In the genomic region with DNA sequence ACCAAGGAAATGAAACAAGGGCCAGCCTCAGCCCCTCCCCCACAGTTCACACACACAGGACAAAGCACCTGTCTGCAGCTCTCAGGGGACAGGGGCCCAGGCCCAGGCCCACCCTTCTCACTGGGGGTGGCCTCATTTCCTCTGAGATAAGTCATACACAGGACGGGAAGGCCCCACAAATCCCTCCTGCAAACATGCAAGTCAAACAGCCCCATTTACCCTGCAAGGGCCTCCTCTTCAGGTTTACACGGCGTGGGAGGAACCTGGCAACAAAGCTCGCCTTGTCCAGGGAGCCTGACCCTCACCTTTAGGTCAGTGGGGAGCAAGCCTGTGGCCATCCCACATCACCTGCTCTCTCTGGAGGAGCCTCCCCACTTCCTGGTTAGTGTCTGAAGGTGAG, we compare ENCODE assay signal across 11 mouse cellular contexts.
DNase-seq lines count a peak whose midpoint lies in the region; ATAC-seq and TF ChIP-seq lines count a peak whose summit lies in the region.
"Had no signal": no experiment of that assay in that cellular context is flagged by ENCODE, and none has a peak within 500 bp of the region (broad histone marks: within the 10 kb centered on the region; RNA-seq: fewer than 3 reads in every experiment).

No protein-coding gene starts in this region.

- H3K27me3 ChIP-seq in hindbrain, embryonic 11.5 days (ENCODE audit: control insufficient read depth, insufficient read depth, low read length): no peaks in the 10 kb centered on the region
- H3K27me3 ChIP-seq in hindbrain, embryonic 12.5 days: no peaks in the 10 kb centered on the region
- no peaks in the 10 kb centered on the region for H3K27me3 ChIP-seq in intestine, embryonic 16.5 days (replicated peaks; ENCODE audit: control insufficient read depth, insufficient read depth, low read length)
- H3K27me3 ChIP-seq in cerebellum, adult 2 months (ENCODE audit: control insufficient read depth, insufficient read depth, low read length): no peaks in the 10 kb centered on the region

- 0 out of 2 replicates have a peak overlapping the region, but pooled peaks have one; percentile 5 for H3K9ac ChIP-seq in hindbrain, embryonic 11.5 days (ENCODE audit: low read depth, low read length)
- no peak overlapping the region for H3K9ac ChIP-seq in hindbrain, embryonic 12.5 days
- H3K9ac ChIP-seq in intestine, embryonic 16.5 days (ENCODE audit: low read depth, low read length): 0 out of 2 replicates have a peak overlapping the region, but pooled peaks have one; percentile 27

- H3K4me3 ChIP-seq in hindbrain, embryonic 11.5 days (ENCODE audit: low read depth, low read length): no peak overlapping the region
- H3K4me3 ChIP-seq in hindbrain, embryonic 12.5 days: no peak overlapping the region
- no peak overlapping the region for H3K4me3 ChIP-seq in intestine, embryonic 16.5 days (ENCODE audit: low read length)
- H3K4me3 ChIP-seq in cerebellum, adult 2 months (replicated peaks; ENCODE audit: insufficient read depth, low read depth, low read length): no peak overlapping the region
- H3K4me3 ChIP-seq: megakaryocyte, embryonic 14.5 days had no signal

- peaks cover 2% of the 10 kb centered on the region; the same call in 1 of the 2 replicates for H3K4me1 ChIP-seq in hindbrain, embryonic 11.5 days (replicated peaks; ENCODE audit: control insufficient read depth, insufficient read depth, low read length)
- H3K4me1 ChIP-seq in hindbrain, embryonic 12.5 days: peaks cover 10% of the 10 kb centered on the region
- H3K4me1 ChIP-seq in intestine, embryonic 16.5 days (ENCODE audit: control insufficient read depth, insufficient read depth, low read length): peaks cover 8% of the 10 kb centered on the region
- peaks cover 16% of the 10 kb centered on the region for H3K4me1 ChIP-seq in cerebellum, adult 2 months (ENCODE audit: control insufficient read depth, insufficient read depth, low read length)
- H3K4me1 ChIP-seq: megakaryocyte, embryonic 14.5 days had no signal

- no peak for DNase-seq in hindbrain, embryonic 11.5 days (ENCODE audit: low spot score)
- peak; percentile 9 for DNase-seq in thymus, postnatal 0 days (ENCODE audit: low spot score)
- DNase-seq in thymus, postnatal 10 days (ENCODE audit: low spot score in 2 of 2): no peak
- no peak for DNase-seq in cerebellum, adult 8-10 months
- DNase-seq in cerebellum, adult 2 months: no peak
- DNase-seq: cerebellum, adult 11 months; lung, adult 18-20 months had no signal

- WGBS in hindbrain, embryonic 11.5 days: 47% methylated on average over 4 of the region's 4 CpGs
- 46% methylated on average over 4 of the region's 4 CpGs for WGBS in hindbrain, embryonic 12.5 days
- 36% methylated on average over 4 of the region's 4 CpGs for WGBS in intestine, embryonic 16.5 days
- WGBS in cerebellum, adult 2 months: 79% methylated on average over 4 of the region's 4 CpGs

- TF ChIP-seq CTCF in cerebellum, adult 2 months (IDR thresholded peaks at IDR 0.05; ENCODE audit: borderline replicate concordance, insufficient read depth, low read depth, low read length): no peak

- no peak for ATAC-seq in hindbrain, embryonic 11.5 days (ENCODE audit: low FRiP score)
- no peak for ATAC-seq in hindbrain, embryonic 12.5 days (ENCODE audit: low FRiP score)
- peak; percentile 82 for ATAC-seq in intestine, embryonic 16.5 days
- ATAC-seq: activated CD4-positive, CD25-positive, alpha-beta regulatory T cell, adult 4 months had no signal

- H3K36me3 ChIP-seq in hindbrain, embryonic 11.5 days (ENCODE audit: control insufficient read depth, insufficient read depth, low read length): no peaks in the 10 kb centered on the region
- peaks cover 12% of the 10 kb centered on the region for H3K36me3 ChIP-seq in hindbrain, embryonic 12.5 days
- 0 out of 2 replicates have a peak, but pooled peaks cover 4% of the 10 kb centered on the region for H3K36me3 ChIP-seq in intestine, embryonic 16.5 days (ENCODE audit: control insufficient read depth, insufficient read depth, low read length)

- H3K9me3 ChIP-seq in hindbrain, embryonic 11.5 days (ENCODE audit: control insufficient read depth, low read length): no peaks in the 10 kb centered on the region
- no peaks in the 10 kb centered on the region for H3K9me3 ChIP-seq in hindbrain, embryonic 12.5 days (replicated peaks)
- no peaks in the 10 kb centered on the region for H3K9me3 ChIP-seq in intestine, embryonic 16.5 days (ENCODE audit: control insufficient read depth, low read length)
- H3K9me3 ChIP-seq: megakaryocyte, embryonic 14.5 days had no signal

- H3K27ac ChIP-seq in hindbrain, embryonic 11.5 days (ENCODE audit: low read depth, low read length): no peak overlapping the region
- no peak overlapping the region for H3K27ac ChIP-seq in hindbrain, embryonic 12.5 days
- peak overlapping the region; percentile 46 for H3K27ac ChIP-seq in intestine, embryonic 16.5 days (ENCODE audit: low read length)
- H3K27ac ChIP-seq in cerebellum, adult 2 months (ENCODE audit: insufficient read depth, low read length): no peak overlapping the region

- no peak for TF ChIP-seq POLR2A in cerebellum, adult 2 months (IDR thresholded peaks at IDR 0.05; ENCODE audit: borderline replicate concordance, insufficient read depth, low read length)

- H3K4me2 ChIP-seq in hindbrain, embryonic 11.5 days (replicated peaks; ENCODE audit: low read depth, low read length): no peak overlapping the region
- H3K4me2 ChIP-seq in hindbrain, embryonic 12.5 days (replicated peaks): no peak overlapping the region
- no peak overlapping the region for H3K4me2 ChIP-seq in intestine, embryonic 16.5 days (ENCODE audit: low read depth, low read length)
